Mouse (Mus musculus) erythroblast, embryonic 14.5 days (primary cell): Measurements from ENCODE around the gene Plcxd3. TPM values are rescaled to one million over a fixed set of nuclear protein-coding genes. Genes with fewer than 3 reads are reported as not detected.

Source experiments
- H3K27me3 ChIP-seq: 2 replicates; pipeline ENCODE4 v1.6.1; 2012; ENCODE audit warnings: inconsistent platforms; ENCODE audit not compliant: control insufficient read depth
- H3K36me3 ChIP-seq: 2 replicates; pipeline ENCODE4 v1.6.1; 2012; ENCODE audit warnings: mild to moderate bottlenecking, inconsistent platforms; ENCODE audit not compliant: control insufficient read depth
- H3K4me1 ChIP-seq: 2 replicates; pipeline ENCODE4 v1.6.1; 2012; ENCODE audit warnings: inconsistent platforms; ENCODE audit not compliant: control insufficient read depth
- H3K4me3 ChIP-seq: replicated peaks from 2 replicates; pipeline ENCODE3; 2012; ENCODE audit warnings: moderate library complexity, mild to moderate bottlenecking, inconsistent platforms
- H3K9me3 ChIP-seq: 2 replicates; pipeline ENCODE4 v1.6.1; 2012; ENCODE audit warnings: low read length, inconsistent platforms, mixed read lengths; ENCODE audit not compliant: control insufficient read depth
- GATA1 ChIP-seq: IDR thresholded peaks from 2 replicates; pipeline ENCODE4 v1.6.1; 2012; ENCODE audit warnings: low read length, inconsistent platforms, mixed read lengths
- TAL1 ChIP-seq: IDR thresholded peaks from 3 replicates; pipeline ENCODE4 v1.6.1; 2012; ENCODE audit warnings: low read length, inconsistent platforms, mixed read lengths
- polyA plus RNA-seq: library from polyadenylated mRNA; stranded (reverse); fragments of >175 nt; gene quantifications from 2 replicates; pipeline ENCODE4 v1.2.3, GENCODE M21; 2012

Plcxd3 gene
- not detected in 2 replicates for polyA plus RNA-seq

DNA sequence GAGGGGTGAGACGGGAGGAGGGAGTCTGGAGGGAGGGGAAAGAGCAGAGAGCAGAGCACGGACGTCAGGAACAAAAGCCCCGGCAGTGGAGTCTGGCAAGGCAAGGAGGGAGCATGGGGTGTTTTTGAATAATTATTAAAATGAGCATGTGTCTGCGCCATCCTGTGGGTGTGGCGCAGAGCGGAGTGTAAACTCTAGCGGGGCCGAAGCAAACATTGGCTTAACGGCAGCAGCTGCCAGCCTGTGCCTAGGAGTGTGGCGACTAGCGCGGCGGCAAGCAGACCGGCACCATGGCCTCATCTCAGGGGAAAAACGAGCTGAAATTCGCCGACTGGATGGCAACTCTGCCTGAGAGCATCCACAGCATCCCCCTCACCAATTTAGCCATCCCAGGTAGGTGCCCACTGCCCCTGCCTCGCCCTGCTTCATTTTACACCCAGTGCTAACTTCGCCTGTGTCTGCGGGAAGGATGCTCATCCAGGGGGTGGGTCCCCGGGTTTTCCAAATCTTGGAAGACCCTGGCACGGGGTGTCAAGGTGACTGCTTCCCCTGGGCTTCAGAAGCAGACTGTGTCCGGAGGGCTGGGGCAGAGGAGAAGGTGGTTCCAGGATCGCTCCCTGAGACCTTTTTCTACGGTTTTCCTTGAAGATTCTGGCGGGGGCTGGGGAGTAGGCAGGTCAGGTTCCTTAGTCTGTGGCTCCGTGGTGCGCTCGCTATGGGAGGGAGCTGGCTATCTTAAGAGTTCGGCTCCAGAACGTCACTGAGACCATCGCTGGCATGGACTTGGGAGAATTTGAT lies at the start of gene Plcxd3:
Gene Plcxd3 (plus strand): TSS at position 69 of the 798 bp plus-strand sequence.
- Histone ChIP-seq H3K4me3 (no peak within 1 kb of the TSS), H3K4me1 (no peaks in the 10 kb centered on the region), H3K27me3 (peaks cover 10% of the 10 kb centered on the region), H3K9me3 (no peaks in the 10 kb centered on the region; the same call in 1 of the 2 replicates), H3K36me3 (no peaks in the 10 kb centered on the region)
- no peak for TF ChIP-seq TAL1
- TF ChIP-seq GATA1, result no peak

GRCm38 (mm10) chr15:4331867-4332266 lies 43.4 kb upstream of the Plcxd3 start:
- TF ChIP-seq GATA1 (no peak), TAL1 (no peak)
- Histone ChIP-seq H3K27me3 (no peaks in the 10 kb centered on the region), H3K9me3 (no peaks in the 10 kb centered on the region), H3K36me3 (no peaks in the 10 kb centered on the region), H3K4me3 (no peak overlapping the region), H3K4me1 (no peaks in the 10 kb centered on the region)

GRCm38 (mm10) chr15:4341620-4342019 lies 33.7 kb upstream of the Plcxd3 start:
- TF ChIP-seq GATA1 (no peak), TAL1 (no peak)
- H3K4me3 ChIP-seq, result no peak overlapping the region

GRCm38 (mm10) chr15:4348816-4349553 lies 26.3 kb upstream of the Plcxd3 start:
- H3K4me1 ChIP-seq, result no peaks in the 10 kb centered on the region
- H3K27me3 ChIP-seq, result no peaks in the 10 kb centered on the region
- no peak overlapping the region for H3K4me3 ChIP-seq
- no peak for TF ChIP-seq TAL1
- no peak for TF ChIP-seq GATA1
- peaks cover 2% of the 10 kb centered on the region; the same call in 1 of the 2 replicates for H3K9me3 ChIP-seq
- H3K36me3 ChIP-seq, result no peaks in the 10 kb centered on the region

More at GRCm38 (mm10) chr15:4341620-4342019, 33.7 kb upstream of the Plcxd3 start:
- Histone ChIP-seq H3K27me3 (no peaks in the 10 kb centered on the region), H3K4me1 (no peaks in the 10 kb centered on the region), H3K36me3 (no peaks in the 10 kb centered on the region), H3K9me3 (no peaks in the 10 kb centered on the region)

GRCm38 (mm10) chr15:4356397-4356796 lies 18.9 kb upstream of the Plcxd3 start:
- Histone ChIP-seq H3K9me3 (peaks cover 7% of the 10 kb centered on the region; the same call in 1 of the 2 replicates), H3K36me3 (no peaks in the 10 kb centered on the region), H3K27me3 (no peaks in the 10 kb centered on the region), H3K4me1 (no peaks in the 10 kb centered on the region), H3K4me3 (no peak overlapping the region)
- no peak for TF ChIP-seq GATA1
- no peak for TF ChIP-seq TAL1

DNA sequence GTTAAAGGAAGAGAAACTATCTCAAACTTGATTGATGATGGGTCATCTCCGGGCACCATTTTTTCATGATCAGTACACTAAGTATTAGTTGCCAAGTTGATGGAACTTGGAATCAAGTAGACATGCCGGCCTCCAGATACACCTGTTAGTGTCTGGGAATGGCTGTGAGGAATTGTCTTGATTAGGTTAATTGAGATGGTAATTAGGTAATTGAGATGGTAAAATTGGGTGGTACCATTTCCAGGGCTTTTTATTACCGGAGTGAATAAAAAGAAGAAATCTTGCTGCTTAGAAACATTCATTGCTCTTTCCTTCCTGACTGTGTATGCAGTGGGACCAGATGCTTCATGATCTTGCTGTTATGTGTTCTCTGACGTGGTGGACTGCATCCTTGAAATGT lies 17.6 kb upstream of the Plcxd3 start:
- Histone ChIP-seq H3K36me3 (no peaks in the 10 kb centered on the region), H3K4me3 (no peak overlapping the region), H3K27me3 (no peaks in the 10 kb centered on the region), H3K4me1 (no peaks in the 10 kb centered on the region), H3K9me3 (peaks cover 5% of the 10 kb centered on the region; the same call in 1 of the 2 replicates)
- TF ChIP-seq TAL1 (no peak), GATA1 (no peak)

DNA sequence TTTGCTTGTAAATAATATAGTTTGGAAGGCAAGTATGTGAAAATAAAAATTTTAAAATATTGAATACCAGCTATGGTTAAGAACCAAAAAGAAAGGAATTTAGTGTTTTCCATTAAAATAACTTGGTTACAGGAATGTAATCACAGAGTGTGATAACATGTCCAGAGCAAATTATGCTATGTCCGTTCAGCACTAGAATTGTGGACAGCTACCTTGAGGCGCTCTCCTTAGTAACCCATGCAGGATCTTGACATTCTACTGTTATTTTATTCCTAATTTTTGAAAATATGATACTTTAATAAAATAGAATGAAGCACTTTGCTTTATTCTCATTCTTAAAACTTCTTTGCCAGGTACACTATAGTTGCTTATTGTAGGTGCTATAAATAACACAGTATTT lies 7.5 kb upstream of the Plcxd3 start:
- no peak overlapping the region for H3K4me3 ChIP-seq
- no peaks in the 10 kb centered on the region for H3K4me1 ChIP-seq
- H3K27me3 ChIP-seq, result no peaks in the 10 kb centered on the region
- TF ChIP-seq GATA1 (no peak), TAL1 (no peak)
- H3K9me3 ChIP-seq, result no peaks in the 10 kb centered on the region
- no peaks in the 10 kb centered on the region for H3K36me3 ChIP-seq

GRCm38 (mm10) chr15:4374453-4374990 lies 769 bp upstream of the Plcxd3 start:
- H3K27me3 ChIP-seq, result peaks cover 10% of the 10 kb centered on the region
- no peaks in the 10 kb centered on the region for H3K4me1 ChIP-seq
- no peaks in the 10 kb centered on the region; the same call in 1 of the 2 replicates for H3K9me3 ChIP-seq
- H3K4me3 ChIP-seq, result no peak overlapping the region
- H3K36me3 ChIP-seq, result no peaks in the 10 kb centered on the region
- TF ChIP-seq GATA1 (no peak), TAL1 (no peak)

DNA sequence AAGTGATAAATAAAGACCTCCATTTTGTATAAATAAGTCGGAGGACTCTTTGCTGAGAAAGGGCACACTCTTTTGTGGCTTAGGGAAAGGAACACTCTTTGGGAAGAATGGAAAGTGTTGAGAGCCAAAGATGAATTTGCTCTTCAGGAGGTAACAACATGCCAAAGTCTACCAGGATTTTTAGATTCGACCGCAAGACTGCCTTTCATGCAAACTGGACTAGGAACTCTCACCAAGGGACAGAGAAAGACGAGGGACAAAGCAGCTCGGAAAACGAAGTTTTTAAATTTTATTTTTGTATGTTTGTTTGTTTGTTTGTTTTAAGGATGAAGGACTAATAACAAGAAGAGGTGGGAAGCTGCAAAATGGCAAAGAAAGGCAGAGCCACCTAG lies 264 bp upstream of the Plcxd3 start:
- Histone ChIP-seq H3K36me3 (no peaks in the 10 kb centered on the region), H3K4me3 (no peak overlapping the region), H3K27me3 (peaks cover 10% of the 10 kb centered on the region), H3K4me1 (no peaks in the 10 kb centered on the region), H3K9me3 (no peaks in the 10 kb centered on the region; the same call in 1 of the 2 replicates)
- TF ChIP-seq GATA1 (no peak), TAL1 (no peak)
